Mouse (Mus musculus) large intestine, adult 2 months (tissue): ENCODE measurements around the gene Rab35. TPM values are rescaled to one million over a fixed set of nuclear protein-coding genes. Genes with fewer than 3 reads are reported as not detected.

Experiments
- DNase-seq: peaks from one replicate; pipeline ENCODE4 v3.0.0-alpha.2; 2012; ENCODE audit warnings: low read depth, low spot score
- WGBS: fragments of 180-500 bp; shearing (Covaris S2); methylation state at CpG from one replicate; pipeline ENCODE4 v1.1.7; 2018; 5-methylcytosine and 5-hydroxymethylcytosine counted together
- polyA plus RNA-seq: library from polyadenylated mRNA; depleted of rRNA; stranded (reverse); fragments of >200 nt; gene quantifications from 2 replicates; pipeline ENCODE4 v1.2.3, GENCODE M21; 2012; rRNA removed

Gene Rab35
- polyA plus RNA-seq: 52.8 and 56.6 TPM in 2 replicates

DNA sequence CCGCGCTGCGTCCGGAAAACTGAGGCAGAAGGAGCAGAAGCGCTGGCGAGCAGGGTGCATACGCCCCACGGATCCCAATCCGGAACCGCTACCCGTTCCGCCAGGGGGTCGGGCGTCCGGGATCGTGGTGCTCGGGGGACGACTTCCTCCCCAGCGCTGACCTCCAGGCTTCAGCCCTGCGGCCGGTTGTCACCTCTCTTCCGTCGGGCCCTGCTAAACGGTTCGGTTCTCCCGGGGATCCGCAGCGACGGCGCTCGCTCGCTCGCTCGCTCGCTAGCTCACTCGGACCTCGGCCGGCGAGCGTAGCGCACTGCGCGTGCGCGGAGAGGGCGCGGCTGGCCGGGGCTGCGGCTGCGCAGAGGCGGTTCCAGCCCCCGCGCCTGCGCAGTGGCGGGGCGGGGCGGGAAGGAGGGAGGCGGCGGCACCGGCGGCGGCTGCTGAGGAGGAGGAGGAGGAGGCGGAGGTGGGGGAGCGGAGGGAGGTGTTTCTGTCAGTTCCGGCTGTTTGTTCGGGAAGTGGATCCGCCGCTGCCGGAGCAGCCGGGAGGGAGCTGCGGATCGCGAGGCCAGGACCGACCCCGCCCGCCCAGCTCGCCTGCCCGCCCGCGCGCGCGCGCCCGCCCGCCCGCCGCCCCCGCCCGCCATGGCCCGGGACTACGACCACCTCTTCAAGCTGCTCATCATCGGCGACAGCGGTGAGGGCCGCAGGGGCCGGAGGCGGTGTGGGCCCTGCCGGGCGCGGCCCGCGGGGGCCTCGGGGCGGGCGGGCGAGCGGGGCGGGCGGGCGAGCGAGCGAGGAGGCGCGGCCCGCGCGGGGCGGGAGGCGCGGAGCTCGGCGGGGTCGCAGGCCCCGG lies at the start of gene Rab35:
Rab35 (plus strand) TSS at position 404 of the 853 bp plus-strand sequence.
- peak; percentile 54 for DNase-seq
- under 1% methylated on average over 116 of the region's 125 CpGs for WGBS

DNA sequence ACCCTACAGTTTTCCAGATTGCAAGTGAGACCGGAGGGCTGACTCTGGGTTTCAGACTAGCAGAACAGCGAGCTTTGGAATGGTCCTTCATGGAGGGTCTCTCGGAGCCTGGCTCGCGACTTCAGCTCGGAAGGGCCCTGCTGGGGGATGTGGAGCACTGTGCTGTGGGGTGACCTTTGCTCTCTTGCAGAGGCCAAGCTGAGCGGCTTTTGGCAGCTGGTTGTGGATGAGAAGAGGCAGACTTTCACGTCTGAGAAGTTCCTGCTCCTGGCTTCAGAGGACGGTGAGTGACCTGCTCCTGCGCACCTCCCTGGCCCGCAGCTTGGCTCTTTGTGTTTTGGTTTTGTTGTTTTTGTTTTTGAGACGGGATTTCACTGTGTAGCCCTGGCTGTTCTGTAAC lies 46.1 kb upstream of the Rab35 start:
- WGBS: 84% methylated on average over 12 of the region's 12 CpGs
- no peak for DNase-seq

DNA sequence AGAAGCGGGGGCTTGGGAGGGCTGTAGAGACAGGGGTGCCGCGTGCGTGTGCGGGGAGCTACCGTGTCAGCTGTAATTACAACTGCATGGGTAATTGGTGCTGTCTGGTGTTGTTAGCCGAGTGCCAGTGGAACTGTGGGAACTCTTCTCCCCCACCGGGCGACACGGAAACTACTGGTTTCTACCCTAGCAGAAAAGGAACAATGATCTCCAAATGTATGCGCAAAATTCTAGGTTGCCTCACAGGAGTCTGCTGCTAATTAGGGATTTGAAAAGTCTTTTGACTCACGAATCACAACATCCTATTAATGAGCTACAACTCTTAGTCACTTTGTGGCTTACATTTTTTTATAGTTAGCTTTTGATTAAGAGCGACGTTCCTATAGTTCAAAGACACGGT lies 45.5 kb upstream of the Rab35 start:
- no peak for DNase-seq
- 93% methylated on average over 15 of the region's 15 CpGs for WGBS

DNA sequence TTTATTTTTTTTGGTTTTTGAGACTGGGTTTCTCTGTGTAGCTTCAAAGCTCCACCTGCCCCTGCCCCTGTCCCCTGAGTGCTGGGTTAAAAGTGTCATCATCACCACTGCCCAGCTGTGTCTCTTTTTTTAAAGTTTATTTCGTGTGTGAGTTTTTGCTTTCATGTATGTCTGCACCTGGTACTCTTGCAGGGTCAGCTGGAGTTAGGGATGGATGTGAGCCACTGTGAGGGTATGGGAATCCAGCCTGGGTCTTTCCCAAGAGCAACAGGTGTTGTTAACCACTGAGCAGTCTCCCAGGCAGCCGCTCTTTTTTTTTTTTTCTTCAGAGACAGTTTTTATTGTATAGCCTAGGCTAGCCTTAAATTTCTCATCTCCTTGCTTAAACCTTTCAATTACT lies 44.9 kb upstream of the Rab35 start:
- WGBS: 90% methylated on average over 2 of the region's 2 CpGs
- DNase-seq: no peak

DNA sequence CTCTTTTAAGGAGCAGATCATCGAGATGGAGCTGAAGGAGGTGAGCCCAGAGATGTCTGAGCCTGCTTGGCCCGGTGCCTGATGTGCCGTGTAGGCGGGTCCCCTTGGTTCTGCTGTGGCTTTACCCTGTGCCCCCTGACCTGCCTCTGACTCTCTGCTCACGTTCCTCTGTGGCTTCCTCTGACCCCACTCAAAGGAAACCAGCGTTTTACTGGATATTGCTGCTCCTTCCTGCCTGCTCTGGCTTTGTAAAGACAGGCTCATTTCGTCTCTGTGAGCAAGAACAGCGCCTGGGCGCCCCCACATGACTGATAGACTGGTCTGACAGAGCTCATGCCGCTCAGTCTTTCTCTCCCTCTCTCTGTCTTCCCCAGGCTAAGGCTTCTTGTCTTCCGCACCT lies 40.7 kb upstream of the Rab35 start:
- 71% methylated on average over 11 of the region's 11 CpGs for WGBS
- DNase-seq: no peak

DNA sequence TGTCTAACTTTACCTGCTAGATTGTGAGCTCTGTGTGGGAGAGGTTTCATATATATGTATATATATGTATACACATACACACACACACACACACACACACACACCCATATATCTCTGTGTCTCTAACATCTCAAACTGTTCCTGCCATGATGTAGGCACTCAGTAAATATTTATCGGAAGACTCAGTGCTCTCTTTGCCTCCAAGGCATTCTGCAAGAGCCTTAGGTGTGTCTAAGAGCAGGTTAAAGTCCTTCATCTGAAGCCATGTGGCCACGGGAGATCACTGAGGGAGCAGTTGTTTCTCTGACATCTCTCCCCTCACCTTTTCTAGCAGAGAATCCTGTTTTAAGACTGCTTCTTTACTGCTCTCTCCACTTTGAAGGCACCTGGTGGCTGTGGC lies 40.2 kb upstream of the Rab35 start:
- 66% methylated on average over 2 of the region's 2 CpGs for WGBS
- DNase-seq: no peak

DNA sequence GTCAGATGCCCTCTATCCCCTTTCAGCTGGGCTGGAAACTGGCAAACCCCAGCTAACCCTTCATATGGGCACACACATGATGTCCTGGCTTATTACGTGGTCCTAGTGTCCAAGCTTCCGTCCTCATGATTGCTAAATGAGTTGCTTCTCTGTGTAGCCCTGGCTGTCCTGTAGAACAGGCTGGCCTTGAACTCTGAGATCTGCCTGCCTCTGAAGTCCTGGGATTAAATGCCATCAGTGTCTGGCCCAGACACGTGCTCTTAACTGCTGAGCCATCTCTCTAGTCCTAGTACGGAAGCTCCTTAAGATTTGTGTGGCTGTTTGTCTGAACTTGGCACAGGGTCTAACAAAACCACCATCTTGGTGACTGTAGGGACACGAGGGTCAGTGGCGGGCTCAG lies 28.1 kb upstream of the Rab35 start:
- no peak for DNase-seq
- WGBS: 89% methylated on average over 6 of the region's 6 CpGs

DNA sequence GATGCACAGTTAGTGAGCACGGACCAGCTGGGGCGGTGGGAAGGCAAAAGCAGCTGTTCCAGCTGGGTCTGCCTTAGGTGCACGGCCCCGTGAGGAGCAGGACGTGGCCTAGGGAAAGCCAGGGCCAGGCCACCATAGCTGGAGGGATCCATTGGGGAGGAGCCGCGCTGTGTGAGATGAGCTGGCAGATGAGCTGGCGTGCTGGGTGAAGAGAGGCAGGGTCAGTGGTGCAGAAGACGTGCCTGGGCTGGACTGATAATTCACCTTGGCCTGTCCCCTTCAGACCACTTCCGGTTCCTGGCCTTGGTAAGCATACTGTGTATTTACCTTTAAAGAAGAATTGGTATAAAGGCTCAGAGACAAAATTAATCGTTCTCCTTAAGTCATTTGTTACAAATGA lies 20.1 kb upstream of the Rab35 start:
- DNase-seq: no peak

DNA sequence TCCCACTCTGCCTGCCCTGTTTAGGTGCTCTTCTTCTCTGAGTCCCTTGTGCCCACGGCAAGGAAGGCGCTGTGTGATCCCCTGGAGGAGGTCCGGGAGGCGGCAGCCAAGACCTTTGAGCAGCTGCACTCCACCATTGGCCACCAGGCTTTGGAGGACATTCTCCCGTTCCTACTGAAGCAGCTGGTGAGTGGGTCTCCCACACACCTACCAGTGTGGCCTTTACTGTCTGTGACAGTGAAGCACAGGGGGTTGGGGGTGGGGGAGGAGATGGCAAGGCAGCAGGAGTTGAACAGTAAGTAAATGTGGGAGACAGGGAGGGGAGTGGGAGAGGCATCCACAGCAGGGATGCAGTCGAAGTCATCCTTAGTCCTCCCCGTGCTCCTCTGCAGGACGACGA lies 18.4 kb upstream of the Rab35 start:
- 90% methylated on average over 9 of the region's 9 CpGs for WGBS

More for the DNA sequence above, 20.1 kb upstream of the Rab35 start:
- 92% methylated on average over 11 of the region's 11 CpGs for WGBS

DNA sequence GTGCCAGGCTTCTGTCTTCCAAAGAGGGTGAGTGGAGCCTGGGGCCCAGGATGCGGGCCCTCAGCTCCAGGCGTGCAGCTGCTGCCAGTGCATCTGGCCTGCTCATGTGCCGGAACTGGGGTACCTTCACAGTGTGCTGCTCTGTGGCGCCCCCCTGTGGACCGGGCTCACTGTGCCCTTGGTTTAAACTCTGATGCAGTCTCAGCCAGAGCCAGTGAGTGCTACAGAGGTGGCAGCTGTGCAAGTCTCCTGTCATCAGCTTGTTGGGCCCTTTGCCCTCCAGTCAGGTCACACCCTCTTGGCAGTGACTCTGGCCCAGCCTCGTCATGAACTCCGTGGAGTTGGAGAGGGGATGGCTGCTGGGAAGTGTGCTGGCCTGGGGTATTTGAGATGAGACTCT lies 16.8 kb upstream of the Rab35 start:
- 70% methylated on average over 7 of the region's 7 CpGs for WGBS
- no peak for DNase-seq

More for the DNA sequence above, 18.4 kb upstream of the Rab35 start:
- DNase-seq: no peak

DNA sequence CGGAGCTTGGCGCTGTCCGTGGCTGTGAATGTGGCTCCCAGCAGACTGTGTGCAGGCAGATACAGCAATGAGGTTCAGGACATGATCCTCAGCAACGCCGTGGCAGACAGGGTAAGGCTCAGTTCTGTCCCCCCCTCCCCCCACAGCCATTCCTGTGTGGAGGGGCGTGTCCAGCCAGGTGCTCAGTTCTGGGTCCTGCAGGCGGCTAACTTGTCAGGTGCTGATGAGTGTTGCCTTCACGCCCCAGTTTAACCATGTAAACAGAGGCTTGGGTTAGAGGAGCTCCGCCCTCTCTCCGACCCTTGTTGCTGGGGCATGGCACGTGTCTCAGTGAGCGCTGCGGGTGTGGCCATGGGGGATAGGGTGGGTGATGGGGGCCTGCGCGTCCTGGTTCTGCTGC lies 12.0 kb upstream of the Rab35 start:
- WGBS: 73% methylated on average over 15 of the region's 15 CpGs
- DNase-seq: no peak

DNA sequence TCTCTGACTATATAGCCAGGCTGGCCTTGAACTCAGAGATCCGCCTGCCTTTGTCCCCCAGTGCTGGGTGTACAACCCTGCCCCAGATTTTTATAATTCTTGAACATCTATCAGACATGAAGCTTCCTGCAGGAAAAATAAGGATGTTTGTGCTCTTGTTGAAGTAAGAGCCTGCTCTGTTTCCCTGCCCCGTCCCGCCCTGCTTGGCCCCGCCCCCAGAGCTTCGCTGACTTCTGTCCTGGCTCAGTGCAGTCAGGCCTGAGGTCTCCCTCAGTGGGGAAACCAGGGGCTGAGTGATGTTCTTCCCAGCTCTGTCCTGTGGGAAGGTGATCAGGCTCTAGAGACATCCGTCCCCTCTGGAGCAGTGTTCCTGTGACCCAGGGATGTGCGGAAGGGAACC lies 9.0 kb upstream of the Rab35 start:
- DNase-seq: no peak
- 66% methylated on average over 7 of the region's 7 CpGs for WGBS

DNA sequence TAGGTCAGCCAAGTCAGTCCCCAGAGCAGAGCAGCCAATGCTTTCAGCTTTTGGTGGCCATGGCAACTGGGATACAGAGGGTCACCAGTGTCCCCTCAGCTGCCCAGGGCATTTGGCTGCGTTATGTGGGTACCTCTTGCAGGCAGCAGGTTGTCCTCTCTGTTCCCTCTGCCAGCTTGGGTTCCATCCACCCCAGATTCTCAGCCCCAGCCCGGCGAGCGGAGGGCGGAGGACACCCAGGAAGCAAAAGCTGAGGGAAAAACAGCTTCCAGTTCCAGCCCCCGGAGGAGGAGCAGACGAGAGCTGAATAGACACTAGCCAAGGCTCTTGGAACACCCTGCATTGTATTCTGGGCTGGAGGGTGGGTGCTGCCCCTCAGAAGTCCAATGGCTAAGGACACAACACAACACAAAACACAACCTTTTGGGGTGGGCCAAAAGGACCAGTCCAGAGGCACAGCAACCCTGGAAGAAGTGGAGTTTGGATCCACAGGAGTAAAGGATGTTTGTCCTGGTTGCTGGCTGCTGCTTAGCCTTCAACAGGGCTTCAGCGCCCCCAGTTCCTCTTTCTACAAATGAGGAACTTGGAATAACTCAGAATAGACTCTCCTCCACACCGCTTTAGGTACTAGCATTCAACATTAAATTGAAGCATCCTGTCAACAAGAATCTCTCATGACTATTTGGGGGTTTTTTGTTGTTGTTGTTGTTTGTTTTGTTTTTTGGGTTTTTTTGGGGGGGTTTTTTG lies 7.8 kb upstream of the Rab35 start:
- 76% methylated on average over 9 of the region's 9 CpGs for WGBS

DNA sequence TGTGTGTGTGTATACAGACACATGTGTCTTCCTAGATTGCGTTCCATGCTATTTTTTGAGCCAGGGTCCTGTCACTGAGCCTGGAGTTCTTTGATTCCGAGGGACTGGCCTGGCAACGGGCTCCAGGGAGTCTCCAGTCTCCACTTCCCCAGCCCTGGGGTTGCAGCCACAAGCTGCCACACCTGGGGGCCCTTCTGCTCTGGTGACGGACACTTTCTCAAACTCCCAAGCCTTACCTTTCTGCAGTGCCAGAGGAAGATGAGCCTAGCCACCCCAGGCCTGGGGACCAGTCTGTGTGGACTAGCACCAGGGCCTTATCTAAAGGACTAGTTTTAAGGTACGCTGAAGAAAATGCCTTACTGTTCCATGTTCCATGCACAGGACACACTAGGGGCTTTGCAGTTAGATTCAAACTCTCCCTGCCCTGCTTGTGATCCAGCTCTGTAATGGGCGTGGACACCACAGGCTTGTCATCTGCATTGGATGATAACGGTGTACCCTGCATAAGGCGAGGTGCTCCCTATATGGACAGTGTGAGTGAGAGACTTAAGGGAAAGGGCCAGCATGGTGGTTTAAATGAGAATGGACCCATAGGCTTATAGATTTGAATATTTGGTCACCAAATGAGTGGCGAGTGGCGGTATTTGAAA lies 5.3 kb upstream of the Rab35 start:
- DNase-seq: no peak
- 83% methylated on average over 10 of the region's 10 CpGs for WGBS

More for the DNA sequence above, 7.8 kb upstream of the Rab35 start:
- no peak for DNase-seq

DNA sequence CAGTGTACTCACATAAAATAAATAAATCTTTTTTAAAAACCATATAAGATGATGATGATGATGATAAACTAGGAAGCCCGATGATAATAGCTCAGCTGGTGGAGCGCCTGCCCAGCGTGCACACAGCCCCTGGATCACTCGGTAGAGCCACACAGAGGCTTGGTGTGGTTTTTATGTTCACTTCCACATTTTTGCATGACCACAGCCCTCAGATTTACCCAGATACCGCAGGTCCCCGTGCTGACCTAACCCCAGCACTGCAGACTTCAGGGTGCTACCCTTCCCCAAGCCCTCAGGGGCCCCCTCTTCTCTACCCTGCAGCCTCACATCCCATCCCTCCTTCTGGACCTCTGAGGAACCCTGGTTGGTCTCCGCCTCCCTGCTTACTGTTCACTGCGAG lies 3.6 kb upstream of the Rab35 start:
- 68% methylated on average over 8 of the region's 8 CpGs for WGBS

DNA sequence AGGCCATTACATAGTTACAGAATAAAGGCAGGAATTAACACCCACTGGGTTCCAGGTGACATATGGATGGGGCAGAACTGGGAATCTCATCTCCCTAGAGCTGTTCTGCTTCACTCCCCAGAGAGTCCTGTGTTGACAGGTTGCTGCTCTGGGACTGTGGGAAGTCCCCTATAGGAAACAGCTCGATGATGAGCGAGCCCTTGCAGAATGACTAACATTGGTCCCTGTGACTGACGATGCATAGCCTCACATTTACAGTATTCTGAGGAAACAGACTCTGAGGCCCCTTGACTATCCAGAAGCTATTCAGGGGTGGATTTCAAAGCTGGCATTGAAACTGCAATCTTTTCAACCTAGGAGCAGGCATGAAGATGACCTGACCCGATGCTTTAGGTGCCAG lies 2.0 kb upstream of the Rab35 start:
- DNase-seq: no peak
- 78% methylated on average over 4 of the region's 4 CpGs for WGBS

More for the DNA sequence above, 3.6 kb upstream of the Rab35 start:
- no peak for DNase-seq

DNA sequence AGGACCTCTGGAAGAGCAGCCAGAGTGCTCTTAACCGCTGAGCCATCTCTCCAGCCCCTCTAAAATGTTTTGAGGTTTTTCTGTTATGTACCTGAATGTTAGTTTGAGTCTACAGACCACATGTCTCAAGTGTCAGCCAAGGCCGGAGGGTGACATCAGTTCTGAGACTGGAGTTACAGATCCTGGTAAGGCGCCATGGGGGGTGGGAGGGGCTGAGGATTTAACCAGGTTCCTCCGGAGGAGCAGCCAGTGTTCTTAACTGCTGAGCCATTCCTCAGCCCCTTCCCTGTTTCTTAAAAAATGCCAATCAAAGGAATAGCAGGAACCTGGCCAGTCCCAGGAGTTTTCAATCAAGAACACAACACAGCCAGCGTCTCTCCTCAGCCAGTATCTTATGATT lies 1.4 kb upstream of the Rab35 start:
- DNase-seq: no peak
- 74% methylated on average over 5 of the region's 5 CpGs for WGBS

DNA sequence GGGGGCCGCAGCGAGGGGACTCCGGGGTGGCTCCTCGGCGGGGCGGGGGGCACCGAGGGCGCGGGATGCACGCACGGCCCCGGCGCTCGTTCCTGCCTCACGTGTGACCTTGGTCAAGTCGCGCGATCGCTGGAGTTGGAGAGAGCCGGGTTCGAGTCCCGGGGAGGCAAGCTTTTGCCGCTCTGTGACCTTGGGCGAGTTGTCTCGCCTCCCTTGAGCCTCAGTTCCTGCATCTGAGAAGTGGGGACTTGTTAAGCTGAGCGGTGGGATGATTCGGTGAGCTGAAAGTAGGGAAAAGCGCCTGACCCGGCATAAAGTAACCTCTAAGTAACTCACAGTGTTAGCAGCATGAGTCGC lies 628 bp downstream of the Rab35 start:
- WGBS: 2% methylated on average over 30 of the region's 30 CpGs
- DNase-seq: no peak

DNA sequence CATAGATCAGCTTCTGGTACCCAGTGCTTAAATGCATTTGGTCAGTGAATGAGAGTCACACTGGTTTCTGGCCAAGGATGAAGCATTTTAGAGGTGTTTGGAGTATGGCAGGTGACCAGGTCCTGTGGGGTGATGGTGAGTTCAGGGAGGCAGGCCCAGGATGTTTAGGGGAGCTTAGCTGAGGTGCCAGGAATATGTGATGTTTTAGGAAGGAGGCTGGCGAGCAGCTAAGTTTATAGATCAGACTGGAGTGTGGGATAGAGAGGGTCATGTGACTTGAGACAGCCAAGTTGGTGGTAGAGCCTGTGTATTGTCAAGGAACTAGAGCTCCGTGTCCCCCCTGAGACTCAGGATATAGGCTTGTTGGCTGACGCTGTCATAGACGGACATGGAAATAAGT lies 1.4 kb downstream of the Rab35 start:
- DNase-seq: no peak
- WGBS: 57% methylated on average over 4 of the region's 4 CpGs

DNA sequence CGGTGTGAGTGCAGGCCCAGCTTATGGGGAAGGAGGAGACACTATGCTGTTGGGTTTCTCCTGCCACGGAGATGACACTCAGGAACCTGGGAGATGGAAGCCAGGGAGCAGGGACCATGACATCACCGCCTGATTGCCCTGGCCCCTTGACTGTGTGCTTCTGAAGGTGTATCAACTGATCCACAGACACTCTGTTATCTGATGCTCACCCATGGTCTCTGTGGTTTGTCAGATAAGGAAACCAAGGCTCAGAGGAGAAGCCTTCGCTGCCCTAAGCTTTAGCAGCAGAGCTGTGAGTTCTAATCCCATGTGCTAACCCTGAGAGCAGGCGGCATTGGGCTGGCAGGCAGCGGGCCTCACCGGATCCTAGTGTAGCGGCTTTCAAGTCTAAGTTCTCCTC lies 2.3 kb downstream of the Rab35 start:
- no peak for DNase-seq
- 91% methylated on average over 8 of the region's 8 CpGs for WGBS

DNA sequence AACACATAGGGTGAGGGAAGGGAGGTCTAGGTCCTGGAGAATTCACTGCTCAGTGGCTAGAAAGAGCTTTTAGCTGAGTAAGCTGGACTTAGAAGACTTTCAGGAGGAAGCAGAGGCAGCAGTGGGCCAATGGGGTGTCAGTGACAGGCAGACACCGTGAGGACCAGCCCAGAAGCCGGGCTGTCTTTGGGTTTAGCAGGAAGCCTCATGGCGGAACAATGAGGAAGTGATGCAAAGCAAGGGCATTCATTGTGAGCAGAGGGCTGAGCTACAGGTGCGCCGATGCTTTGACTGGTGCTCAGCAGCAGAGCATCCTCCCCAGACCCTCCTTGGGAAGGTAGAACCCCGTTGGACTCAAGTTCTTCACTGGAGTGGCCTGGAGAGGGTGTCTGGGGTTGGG lies 3.8 kb downstream of the Rab35 start:
- no peak for DNase-seq
- WGBS: 38% methylated on average over 6 of the region's 6 CpGs
